Mouse (Mus musculus) MEL (cell line): ENCODE measurements at regions not wholly inside any gene's neighbourhood (a gene's known extent, or its start where the extent isn't known, plus 50 kb on each side); places are given as distances from the start of the nearest gene placed in this dataset.

Experiments used
- CTCF ChIP-seq, 3 experiments: IDR thresholded peaks in 2 of 3; conservative IDR thresholded peaks in 1 of 3; 2 replicates each; pipeline ENCODE4 v1.5.1; 2011 to 2012; ENCODE audit warnings: low read length in 3 of 3, low read depth in 2 of 3, mild to moderate bottlenecking in 2 of 3, improper control_type of control experiment in 1 of 3, inconsistent platforms in 1 of 3, mixed read lengths in 1 of 3, moderate library complexity in 1 of 3; ENCODE audit not compliant: control insufficient read depth in 1 of 3, insufficient read depth in 1 of 3, poor library complexity in 1 of 3, severe bottlenecking in 1 of 3
- EP300 ChIP-seq, 2 experiments: IDR thresholded peaks; 2 replicates each; pipeline ENCODE4 v1.6.1; 2011; ENCODE audit warnings: improper control_type of control experiment in 2 of 2, low read length in 2 of 2, low read depth in 1 of 2, mild to moderate bottlenecking in 1 of 2
- POLR2A ChIP-seq, 2 experiments: IDR thresholded peaks; 2 replicates each; pipeline ENCODE4 v1.6.1; 2011 to 2012; ENCODE audit warnings: low read length in 2 of 2, mild to moderate bottlenecking in 2 of 2, control low read depth in 1 of 2, improper control_type of control experiment in 1 of 2, low read depth in 1 of 2, moderate library complexity in 1 of 2; ENCODE audit not compliant: control insufficient read depth in 1 of 2, insufficient read depth in 1 of 2, poor library complexity in 1 of 2
- UBTF ChIP-seq: IDR thresholded peaks from 2 replicates; pipeline ENCODE4 v1.6.1; 2012; ENCODE audit warnings: low read depth, mild to moderate bottlenecking, inconsistent platforms, low read length, improper control_type of control experiment, moderate library complexity, borderline replicate concordance; ENCODE audit not compliant: insufficient read depth

GRCm38 (mm10) chr14:48022271-48022670, 98.4 kb upstream of the Peli2 start:
- TF ChIP-seq CTCF (IDR thresholded peaks at IDR 0.05 in 2 of 3, conservative IDR thresholded peaks at IDR 0.05 in 1 of 3; ENCODE audit: control insufficient read depth in 1 of 3, insufficient read depth in 1 of 3, low read depth in 2 of 3, low read length in 3 of 3, poor library complexity in 1 of 3, severe bottlenecking in 1 of 3), result no peak
- TF ChIP-seq POLR2A (IDR thresholded peaks at IDR 0.05; ENCODE audit: control insufficient read depth in 1 of 2, insufficient read depth in 1 of 2, low read depth in 1 of 2, low read length in 2 of 2, poor library complexity in 1 of 2), result no peak
- no peak for TF ChIP-seq UBTF
- no peak for TF ChIP-seq EP300 (IDR thresholded peaks at IDR 0.05; ENCODE audit: low read depth in 1 of 2, low read length in 2 of 2)
